ENCODE assay signal across 8 mouse cellular contexts in the genomic region with DNA sequence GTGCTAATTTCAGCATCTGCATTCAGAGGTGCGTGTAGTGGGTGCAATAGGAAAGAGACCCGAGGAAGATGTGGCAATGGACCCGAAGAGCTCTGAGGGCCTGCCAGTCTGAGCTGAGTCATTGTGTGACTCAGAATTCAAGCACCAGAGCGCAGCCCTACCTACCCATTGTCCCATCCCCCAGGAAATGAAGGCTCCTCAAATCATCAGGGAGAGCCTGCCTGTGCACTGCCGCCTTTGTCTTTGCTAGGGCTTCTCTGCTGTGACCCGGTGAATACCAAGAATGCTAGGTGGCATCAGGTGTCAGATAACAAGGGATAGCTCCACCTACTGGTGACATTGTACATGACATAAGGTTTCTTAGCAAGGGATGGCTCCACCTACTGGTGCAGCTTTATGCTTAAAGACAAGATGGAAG. TPM values are rescaled to one million over a fixed set of nuclear protein-coding genes. Genes with fewer than 3 reads are reported as not detected.
DNase-seq lines count a peak whose midpoint lies in the region; ATAC-seq and TF ChIP-seq lines count a peak whose summit lies in the region.

No protein-coding gene starts in this region.

- peak overlapping the region; percentile 50 to 99; a peak in 3 of 4 replicates for H3K4me3 ChIP-seq in MEL (ENCODE audit: control insufficient read depth in 1 of 2, insufficient read depth in 1 of 2, low read depth in 2 of 2, low read length in 2 of 2)
- H3K4me3 ChIP-seq in forebrain, embryonic 13.5 days = peak overlapping the region; percentile 83; the same call in 1 of the 2 replicates
- H3K4me3 ChIP-seq in lung, embryonic 15.5 days = no peak overlapping the region
- no peak overlapping the region for H3K4me3 ChIP-seq in olfactory bulb, adult 2 months (ENCODE audit: insufficient read depth, low read depth, low read length)

- TF ChIP-seq RAD21 in MEL (IDR thresholded peaks at IDR 0.05; ENCODE audit: low read depth, low read length) = peak; percentile 18

- peaks cover 7 to 34% of the 10 kb centered on the region in 2 experiments for H3K4me1 ChIP-seq in MEL (ENCODE audit: control insufficient read depth in 1 of 2, insufficient read depth in 2 of 2, low read length in 2 of 2)
- H3K4me1 ChIP-seq in forebrain, embryonic 13.5 days = peaks cover 49% of the 10 kb centered on the region
- H3K4me1 ChIP-seq in lung, embryonic 15.5 days = peaks cover 39% of the 10 kb centered on the region
- peaks cover 37% of the 10 kb centered on the region for H3K4me1 ChIP-seq in olfactory bulb, adult 2 months (ENCODE audit: control insufficient read depth, insufficient read depth, low read length)

- peaks cover 25 to 35% of the 10 kb centered on the region in 2 experiments for H3K36me3 ChIP-seq in MEL (ENCODE audit: control insufficient read depth in 1 of 2, insufficient read depth in 2 of 2, low read length in 2 of 2)
- peaks cover 46% of the 10 kb centered on the region for H3K36me3 ChIP-seq in forebrain, embryonic 13.5 days (ENCODE audit: poor library complexity, severe bottlenecking)
- H3K36me3 ChIP-seq in lung, embryonic 15.5 days = peaks cover 47% of the 10 kb centered on the region

- 5% methylated on average over 6 of the region's 6 CpGs for WGBS in forebrain, embryonic 13.5 days
- WGBS in lung, embryonic 15.5 days = 7% methylated on average over 6 of the region's 6 CpGs
- WGBS in olfactory bulb, adult 2 months = 14% methylated on average over 6 of the region's 6 CpGs

- peak overlapping the region; percentile 3; the same call in 1 of the 2 replicates for H3K9ac ChIP-seq in MEL (ENCODE audit: control insufficient read depth, low read depth, low read length, poor library complexity, severe bottlenecking)
- no peak overlapping the region for H3K9ac ChIP-seq in forebrain, embryonic 13.5 days
- H3K9ac ChIP-seq in lung, embryonic 15.5 days = no peak overlapping the region

- peak in 2 of 3 experiments; percentile 55 to 94 for TF ChIP-seq CTCF in MEL (IDR thresholded peaks at IDR 0.05 in 2 of 3, conservative IDR thresholded peaks at IDR 0.05 in 1 of 3; ENCODE audit: control insufficient read depth in 1 of 3, insufficient read depth in 1 of 3, low read depth in 2 of 3, low read length in 3 of 3, poor library complexity in 1 of 3, severe bottlenecking in 1 of 3)
- TF ChIP-seq CTCF in olfactory bulb, adult 2 months (IDR thresholded peaks at IDR 0.05; ENCODE audit: insufficient read depth, low read depth, low read length) = peak; percentile 82

- TF ChIP-seq EP300 in MEL (IDR thresholded peaks at IDR 0.05; ENCODE audit: low read depth in 1 of 2, low read length in 2 of 2) = no peak

- H3K4me2 ChIP-seq in forebrain, embryonic 13.5 days = peak overlapping the region; percentile 74
- peak overlapping the region; percentile 74 for H3K4me2 ChIP-seq in lung, embryonic 15.5 days

- TF ChIP-seq POLR2A in MEL (IDR thresholded peaks at IDR 0.05; ENCODE audit: control insufficient read depth in 1 of 2, insufficient read depth in 1 of 2, low read depth in 1 of 2, low read length in 2 of 2, poor library complexity in 1 of 2) = peak in 1 of 2 experiments; percentile 54; a peak in 1 of 4 replicates
- TF ChIP-seq POLR2A in olfactory bulb, adult 2 months (IDR thresholded peaks at IDR 0.05; ENCODE audit: insufficient read depth, low read depth, low read length) = no peak

- DNase-seq in MEL (ENCODE audit: low read depth, low spot score) = peak; percentile 95
- peak; percentile 66 to 68 for DNase-seq in layer of hippocampus, adult 8-10 months (ENCODE audit: low spot score in 2 of 2)
- peak; percentile 75 to 93 for DNase-seq in thymus, postnatal 10 days (ENCODE audit: low spot score in 2 of 2)

- peaks cover 52% of the 10 kb centered on the region for H3K79me2 ChIP-seq in MEL (ENCODE audit: control insufficient read depth, insufficient read depth, low read length, poor library complexity)

- no peaks in the 10 kb centered on the region for H3K27me3 ChIP-seq in MEL (ENCODE audit: control insufficient read depth in 1 of 2, insufficient read depth in 2 of 2, low read length in 2 of 2)
- no peaks in the 10 kb centered on the region for H3K27me3 ChIP-seq in forebrain, embryonic 13.5 days
- no peaks in the 10 kb centered on the region for H3K27me3 ChIP-seq in lung, embryonic 15.5 days

- 0 out of 2 replicates have a peak, but pooled peaks have one; percentile 26 for ATAC-seq in cerebellum, adult (ENCODE audit: insufficient number of reproducible peaks, low FRiP score, low TSS enrichment)
- ATAC-seq in forebrain, embryonic 13.5 days = no peak
- peak; percentile 52 to 54 for ATAC-seq in hematopoietic stem cell, adult 5-6 weeks (replicated peaks in 1 of 2; ENCODE audit: insufficient read depth in 1 of 2, low FRiP score in 2 of 2, low TSS enrichment in 1 of 2, low read depth in 1 of 2, poor library complexity in 2 of 2, severe bottlenecking in 2 of 2)
- no peak for ATAC-seq in lung, embryonic 15.5 days (ENCODE audit: borderline replicate concordance, extremely low read depth, low FRiP score, low TSS enrichment)

- H3K9me3 ChIP-seq in MEL (replicated peaks; ENCODE audit: insufficient read depth, low read length) = no peaks in the 10 kb centered on the region
- no peaks in the 10 kb centered on the region for H3K9me3 ChIP-seq in forebrain, embryonic 13.5 days (replicated peaks)
- no peaks in the 10 kb centered on the region for H3K9me3 ChIP-seq in lung, embryonic 15.5 days

- H3K27ac ChIP-seq in MEL (ENCODE audit: control insufficient read depth, low read depth, low read length) = peak overlapping the region; percentile 88
- H3K27ac ChIP-seq in forebrain, embryonic 13.5 days = no peak overlapping the region
- peak overlapping the region; percentile 97 for H3K27ac ChIP-seq in lung, embryonic 15.5 days
- peak overlapping the region; percentile 63; the same call in 1 of the 2 replicates for H3K27ac ChIP-seq in olfactory bulb, adult 2 months (ENCODE audit: insufficient read depth, low read depth, low read length)

TF ChIP-seq in MEL, 35 proteins besides CTCF, POLR2A, EP300 and RAD21 (continues in another document):
- TF ChIP-seq SMC3 (IDR thresholded peaks at IDR 0.05; ENCODE audit: low read depth, low read length) = peak; percentile 67
- TF ChIP-seq ZNF384 (IDR thresholded peaks at IDR 0.05; ENCODE audit: low read depth, low read length) = 0 out of 2 replicates have a peak, but pooled peaks have one; percentile 19
- TF ChIP-seq RCOR1 (IDR thresholded peaks at IDR 0.05; ENCODE audit: low read depth, low read length) = peak; percentile 32
- no peak for TF ChIP-seq USF1 (IDR thresholded peaks at IDR 0.05; ENCODE audit: low read depth, low read length)
- TF ChIP-seq ZC3H11A (IDR thresholded peaks at IDR 0.05; ENCODE audit: low read depth, low read length) = no peak
- TF ChIP-seq TBP (IDR thresholded peaks at IDR 0.05; ENCODE audit: low read depth, low read length) = peak; percentile 69; the same call in 1 of the 2 replicates
- TF ChIP-seq CHD2 (IDR thresholded peaks at IDR 0.05; ENCODE audit: low read length) = no peak
- TF ChIP-seq HCFC1 (IDR thresholded peaks at IDR 0.05; ENCODE audit: low read depth, low read length) = 0 out of 2 replicates have a peak, but pooled peaks have one; percentile 9
- peak; percentile 29; the same call in 1 of the 2 replicates for TF ChIP-seq JUND (IDR thresholded peaks at IDR 0.05; ENCODE audit: low read depth, low read length)
- no peak for TF ChIP-seq NRF1 (IDR thresholded peaks at IDR 0.05; ENCODE audit: insufficient read depth, low read depth, low read length, poor library complexity, severe bottlenecking)
- no peak for TF ChIP-seq UBTF (IDR thresholded peaks at IDR 0.05; ENCODE audit: borderline replicate concordance, insufficient read depth, low read depth, low read length)
- TF ChIP-seq SIN3A (IDR thresholded peaks at IDR 0.05; ENCODE audit: low read length) = peak; percentile 80; the same call in 1 of the 2 replicates
- 0 out of 2 replicates have a peak, but pooled peaks have one; percentile 47 for TF ChIP-seq GATA1 (IDR thresholded peaks at IDR 0.05; ENCODE audit: low read depth, low read length)
- peak; percentile 63; the same call in 1 of the 2 replicates for TF ChIP-seq ETS1 (IDR thresholded peaks at IDR 0.05; ENCODE audit: low read depth, low read length)

RNA-seq across cellular contexts. Expression of a gene that starts 3.4 kb away (rescaled TPM):
- 254 and 516 TPM in 2 replicates for total RNA-seq in MEL (2012; rRNA removed)
- 1,000 to 10,000 TPM in 1 of 2 experiments, 100 to 1,000 TPM in 1; 737 to 5,492 TPM for polyA plus RNA-seq in MEL (2012; ENCODE audit: insufficient read depth in 1 of 2, insufficient read length in 2 of 2, low read depth in 1 of 2, low replicate concordance in 2 of 2, missing spikeins in 1 of 2)
- polyA plus RNA-seq in forebrain, embryonic 13.5 days (2015; fragmentation: Nextera tagmentation; extraction: Ambion mirVana) = 1,143 and 1,198 TPM in 2 replicates
- 133 and 179 TPM in 2 replicates for total RNA-seq in hematopoietic stem cell, adult 5-6 weeks (2017)
- 100 to 1,000 TPM; 419 to 457 (median 441) TPM for total RNA-seq in layer of hippocampus, adult 8-10 months (2022)
- 1,793 and 1,844 TPM in 2 replicates for polyA plus RNA-seq in lung, embryonic 15.5 days (2015; fragmentation: Nextera tagmentation; extraction: Ambion mirVana)
- 1,081 TPM in 1 of 2 replicates, not detected in the other for polyA plus RNA-seq in olfactory bulb, adult 2 months (2012; ENCODE audit: insufficient read depth, insufficient read length, low replicate concordance, missing spikeins)

RNA-seq across cellular contexts. Expression of a gene that starts 38.8 kb away (rescaled TPM):
- total RNA-seq in MEL (2012; rRNA removed) = not detected in 2 replicates
- under 1 TPM in 1 of 2 experiments, not detected in 1; 0.19 TPM for polyA plus RNA-seq in MEL (2012; ENCODE audit: insufficient read depth in 1 of 2, insufficient read length in 2 of 2, low read depth in 1 of 2, low replicate concordance in 2 of 2, missing spikeins in 1 of 2)
- polyA plus RNA-seq in forebrain, embryonic 13.5 days (2015; fragmentation: Nextera tagmentation; extraction: Ambion mirVana) = 0.16 TPM in 1 of 2 replicates, not detected in the other
- not detected in 2 replicates for total RNA-seq in hematopoietic stem cell, adult 5-6 weeks (2017)
- under 1 TPM in 2 of 4 experiments, not detected in 2; 0.20 to 0.53 TPM for total RNA-seq in layer of hippocampus, adult 8-10 months (2022)
- not detected in 2 replicates for polyA plus RNA-seq in lung, embryonic 15.5 days (2015; fragmentation: Nextera tagmentation; extraction: Ambion mirVana)
- not detected in 2 replicates for polyA plus RNA-seq in olfactory bulb, adult 2 months (2012; ENCODE audit: insufficient read depth, insufficient read length, low replicate concordance, missing spikeins)

RNA-seq across cellular contexts. Expression of a gene that starts 41.5 kb away (rescaled TPM):
- total RNA-seq in MEL (2012; rRNA removed) = 4.1 and 5.8 TPM in 2 replicates
- 10 to 100 TPM in 1 of 2 experiments, not detected in 1; 31.8 TPM for polyA plus RNA-seq in MEL (2012; ENCODE audit: insufficient read depth in 1 of 2, insufficient read length in 2 of 2, low read depth in 1 of 2, low replicate concordance in 2 of 2, missing spikeins in 1 of 2)
- polyA plus RNA-seq in forebrain, embryonic 13.5 days (2015; fragmentation: Nextera tagmentation; extraction: Ambion mirVana) = 26.1 and 32.9 TPM in 2 replicates
- 50.0 and 82.0 TPM in 2 replicates for total RNA-seq in hematopoietic stem cell, adult 5-6 weeks (2017)
- 100 to 1,000 TPM; 105 to 123 (median 113) TPM for total RNA-seq in layer of hippocampus, adult 8-10 months (2022)
- polyA plus RNA-seq in lung, embryonic 15.5 days (2015; fragmentation: Nextera tagmentation; extraction: Ambion mirVana) = 25.8 and 31.9 TPM in 2 replicates
- polyA plus RNA-seq in olfactory bulb, adult 2 months (2012; ENCODE audit: insufficient read depth, insufficient read length, low replicate concordance, missing spikeins) = 249 and 288 TPM in 2 replicates

Comparison
In these comparisons a context has a peak if more than half of its experiments do, and no peak if none do; other contexts are left out.
1. H3K4me3 ChIP-seq: peak in MEL (2 of 2) and forebrain, embryonic 13.5 days (single experiment); none in lung, embryonic 15.5 days (single experiment) and olfactory bulb, adult 2 months (single experiment).
2. ATAC-seq: peak in cerebellum, adult (single experiment) and hematopoietic stem cell, adult 5-6 weeks (2 of 2); none in forebrain, embryonic 13.5 days (single experiment) and lung, embryonic 15.5 days (single experiment).
3. Peak in every context shown above with its lines, with median percentiles within 50 percentile points of each other: DNase-seq.